Mouse (Mus musculus): ENCODE measurements around the gene Kl. TPM values are rescaled to one million over a fixed set of nuclear protein-coding genes. Genes with fewer than 3 reads are reported as not detected.
A peak's percentile ranks its signal among the peaks of the same experiment; 100 is the strongest.

Gene Kl
- total RNA-seq (2021): under 1 TPM; 0.38 to 0.43 TPM
- long read RNA-seq, experiment 1, partial matches to known transcripts: 0 of 2 reads
- long read RNA-seq, experiment 1, other reads (novel, unspliced or antisense): 2 of 2 reads
- long read RNA-seq, experiment 2: 0 reads

- DNase-seq (ENCODE audit: low spot score): no peak
Measured at GRCm38 (mm10) chr5:150952328-150952668, at the start of gene Kl. TSS of gene Kl (plus strand) at chr5:150952607.

DNA sequence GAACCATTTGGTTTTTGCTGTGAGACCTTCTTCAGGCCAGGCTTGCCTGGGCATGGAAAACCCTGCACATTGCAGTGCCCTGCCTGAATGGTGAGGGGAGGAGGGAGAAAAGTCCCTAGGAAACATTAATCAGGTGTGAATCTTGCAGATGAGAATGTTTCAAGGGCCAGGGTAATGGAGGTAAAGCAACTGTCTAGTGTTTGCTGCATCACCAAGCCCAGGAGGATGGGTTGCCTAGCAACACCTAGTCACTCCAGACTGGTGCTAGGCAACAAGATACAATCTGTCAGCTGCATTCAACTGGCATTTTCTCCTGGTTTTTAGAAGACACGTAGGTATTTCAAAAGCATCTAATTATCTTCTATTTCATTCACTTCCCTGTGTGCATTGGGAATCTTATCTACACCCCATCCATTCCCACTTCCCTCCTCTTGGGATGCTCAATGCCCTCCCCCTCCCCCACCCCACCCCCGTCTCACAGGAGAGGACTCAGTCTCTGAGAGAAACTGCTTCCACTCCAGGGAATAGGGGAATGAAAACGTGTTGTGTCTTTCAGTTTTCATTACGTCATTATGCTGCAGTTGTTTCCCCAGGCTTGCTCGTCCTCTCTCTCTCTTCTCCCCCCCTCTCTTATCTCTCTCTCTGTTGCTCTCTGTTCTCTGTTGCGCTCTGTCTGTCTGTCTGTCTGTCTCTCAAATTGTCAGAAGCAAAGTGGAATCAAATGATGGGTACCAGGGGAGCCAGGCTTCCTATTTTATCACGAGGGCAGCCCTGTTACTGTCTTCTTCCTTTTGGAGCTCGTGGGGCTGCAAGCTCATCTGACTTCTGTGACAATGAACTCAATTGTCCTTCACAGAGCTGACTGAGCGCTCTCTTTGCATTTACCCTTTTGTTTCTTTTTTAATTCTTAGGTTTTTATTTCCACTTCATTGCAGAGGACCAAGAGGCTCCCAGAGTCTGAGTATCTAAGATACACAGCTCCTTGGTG lies 46.1 kb upstream of the Kl start:
- DNase-seq (ENCODE audit: low spot score): no peak

DNA sequence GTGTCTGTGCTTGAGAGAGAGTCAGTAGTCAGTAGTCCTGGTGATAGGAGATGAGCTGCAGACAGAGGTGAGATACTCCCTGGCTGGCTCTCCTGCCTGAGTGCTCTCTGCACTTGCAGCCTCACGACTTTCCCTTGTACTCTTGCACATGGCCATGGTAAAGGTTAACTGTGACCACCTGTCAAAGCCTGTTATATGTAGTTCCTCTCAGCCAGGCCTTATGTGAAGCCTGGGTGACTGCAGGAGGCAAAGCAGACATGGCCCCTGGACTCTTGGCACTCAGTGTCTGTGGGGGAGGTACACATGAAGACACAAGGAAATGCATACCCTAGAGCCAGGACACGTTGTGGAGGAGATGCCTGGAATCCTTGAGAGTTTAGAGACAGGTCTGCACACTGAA lies 40.3 kb upstream of the Kl start:
- DNase-seq (ENCODE audit: low spot score): no peak

DNA sequence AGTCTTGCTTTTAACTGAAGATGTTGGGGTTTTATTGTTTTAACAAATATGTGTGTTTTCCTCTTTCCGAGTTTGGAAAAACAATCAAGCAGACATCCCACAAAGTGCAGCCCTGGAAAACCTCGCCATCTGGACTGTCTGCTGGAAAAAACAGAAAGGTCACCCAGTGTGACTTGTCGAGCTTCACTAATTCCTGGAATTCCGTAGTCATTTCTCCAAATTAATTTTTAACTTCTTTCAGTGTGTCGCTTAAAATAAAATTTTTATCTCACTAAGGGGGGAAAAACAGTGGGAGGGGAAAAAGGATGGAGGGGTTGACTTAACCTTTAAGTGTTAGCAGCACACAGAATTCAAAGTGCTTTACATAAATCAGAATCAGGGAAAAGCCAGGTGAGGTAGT lies 39.8 kb upstream of the Kl start:
- no peak for DNase-seq (ENCODE audit: low spot score)

GRCm38 (mm10) chr5:150915080-150916055 lies 37.0 kb upstream of the Kl start:
- DNase-seq (ENCODE audit: low spot score): peak; percentile 68

DNA sequence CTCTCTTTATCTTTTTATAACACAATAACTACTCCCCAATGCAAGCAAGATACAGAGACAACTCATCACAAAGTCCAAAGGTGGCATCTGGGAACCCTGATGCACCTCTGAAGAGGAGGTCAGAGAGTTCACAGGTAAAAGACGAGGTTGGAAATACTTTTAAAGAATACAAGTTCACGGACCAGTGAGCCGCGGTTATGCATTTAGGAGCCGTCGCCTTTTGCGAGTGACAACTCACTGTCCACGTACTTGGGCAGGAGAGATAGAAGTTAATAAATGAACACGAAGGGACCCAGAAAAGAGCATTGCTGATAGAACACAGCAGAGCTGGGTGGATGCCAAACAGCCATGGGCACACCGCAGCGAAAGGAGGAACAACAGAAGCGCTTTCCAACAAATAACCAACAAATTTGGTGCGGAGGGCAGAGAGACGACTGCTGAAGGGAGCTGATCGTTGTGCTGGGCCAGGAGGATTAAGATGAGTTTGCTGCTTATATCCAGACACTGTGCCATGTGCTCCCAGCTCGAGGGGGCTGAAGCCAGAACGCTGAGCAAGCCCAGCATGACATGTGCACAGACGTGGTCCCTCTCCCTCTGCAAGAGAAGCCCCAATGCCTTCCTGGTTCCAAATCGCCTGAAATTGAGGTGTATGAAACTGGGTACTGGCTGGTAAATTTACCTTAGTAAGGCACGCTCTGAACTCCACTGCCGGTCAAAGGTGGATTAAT lies 35.1 kb upstream of the Kl start:
- no peak for DNase-seq (ENCODE audit: low spot score)

- no peak for DNase-seq (ENCODE audit: low spot score)
Measured at GRCm38 (mm10) chr5:150918599-150918998, 33.8 kb upstream of the Kl start.

- DNase-seq (ENCODE audit: low spot score): no peak
Measured at GRCm38 (mm10) chr5:150919269-150919668, 33.1 kb upstream of the Kl start.

- no peak for DNase-seq (ENCODE audit: low spot score)
Measured at GRCm38 (mm10) chr5:150919961-150920360, 32.4 kb upstream of the Kl start.

- no peak for DNase-seq (ENCODE audit: low spot score)
Measured at GRCm38 (mm10) chr5:150929406-150929805, 23.0 kb upstream of the Kl start.

DNA sequence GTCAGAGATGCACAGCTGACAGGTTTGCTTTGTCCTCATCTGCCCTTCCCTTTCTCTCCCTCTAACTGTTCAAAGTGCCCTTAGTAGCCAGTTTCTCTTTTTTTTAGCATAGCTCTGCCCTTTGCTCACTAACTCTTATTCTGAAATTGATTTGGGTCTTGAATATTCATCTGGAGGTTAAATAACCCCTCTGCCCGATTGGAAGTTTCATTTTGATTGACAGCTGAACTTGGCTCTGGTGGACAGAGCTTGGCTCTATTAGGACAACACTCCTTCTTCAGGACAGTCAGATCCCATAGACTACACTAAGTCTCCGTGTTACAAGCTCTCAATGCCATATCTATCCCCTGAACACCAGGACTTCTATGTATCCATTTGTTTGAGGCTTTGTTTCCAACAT lies 19.8 kb upstream of the Kl start:
- no peak for DNase-seq (ENCODE audit: low spot score)

- no peak for DNase-seq (ENCODE audit: low spot score)
Measured at GRCm38 (mm10) chr5:150936213-150936612, 16.2 kb upstream of the Kl start.

DNA sequence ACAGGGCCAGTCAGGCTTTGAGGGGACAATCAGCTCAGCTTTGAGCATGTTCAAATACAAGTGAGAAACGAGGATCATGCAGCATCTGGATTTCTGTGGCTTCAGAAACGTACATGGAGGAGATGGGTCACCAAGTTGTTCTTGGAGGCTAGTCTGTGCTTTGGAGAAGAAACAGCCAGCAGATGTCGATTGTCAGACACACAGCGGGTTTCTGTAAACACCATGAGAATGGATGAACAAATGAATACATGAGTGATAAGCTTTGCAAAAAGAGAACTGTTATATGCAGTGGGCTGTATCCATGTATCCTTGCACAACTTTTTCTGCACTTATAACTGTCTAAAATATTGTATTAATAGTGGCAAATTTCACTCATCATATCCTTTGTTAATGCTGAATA lies 15.6 kb upstream of the Kl start:
- DNase-seq (ENCODE audit: low spot score): no peak

DNA sequence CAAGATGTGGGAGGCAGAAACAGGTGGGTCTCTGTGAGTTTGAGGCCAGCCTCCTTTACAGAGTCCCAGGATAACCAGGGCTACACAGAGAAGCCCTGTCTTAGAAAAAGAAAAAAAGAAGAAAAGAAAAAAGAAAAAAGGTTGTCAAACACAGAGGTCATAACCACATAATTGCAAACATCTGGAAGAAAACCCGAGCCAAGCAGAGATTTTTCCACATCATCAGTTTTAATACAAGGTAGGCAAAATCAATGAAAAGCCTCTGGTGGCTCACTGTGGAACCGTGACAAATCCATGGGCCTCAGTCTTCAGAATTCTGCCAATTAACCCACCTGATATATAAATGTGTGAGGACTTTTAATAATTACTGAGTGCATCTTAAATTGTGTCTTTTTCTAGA lies 14.9 kb upstream of the Kl start:
- DNase-seq (ENCODE audit: low spot score): peak; percentile 24

DNA sequence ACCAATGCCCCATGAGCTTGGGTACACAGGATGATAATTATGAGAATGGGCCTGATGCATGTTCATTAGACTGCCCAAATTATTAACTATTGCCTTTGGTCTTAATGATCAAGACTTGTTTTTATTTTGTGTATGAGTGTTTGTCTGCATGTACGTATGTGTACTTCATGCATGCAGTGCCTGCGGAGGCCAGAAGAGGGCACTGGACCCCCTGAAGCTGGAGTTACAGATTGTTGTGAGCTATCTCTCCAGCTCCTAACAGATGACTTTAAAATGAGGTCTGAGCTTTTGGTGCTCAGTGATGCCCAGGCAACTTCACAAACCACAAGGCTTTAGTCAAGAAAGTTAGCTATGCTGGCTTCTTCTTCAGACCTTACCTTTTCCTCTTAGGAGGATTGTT lies 6.8 kb upstream of the Kl start:
- DNase-seq (ENCODE audit: low spot score): no peak

DNA sequence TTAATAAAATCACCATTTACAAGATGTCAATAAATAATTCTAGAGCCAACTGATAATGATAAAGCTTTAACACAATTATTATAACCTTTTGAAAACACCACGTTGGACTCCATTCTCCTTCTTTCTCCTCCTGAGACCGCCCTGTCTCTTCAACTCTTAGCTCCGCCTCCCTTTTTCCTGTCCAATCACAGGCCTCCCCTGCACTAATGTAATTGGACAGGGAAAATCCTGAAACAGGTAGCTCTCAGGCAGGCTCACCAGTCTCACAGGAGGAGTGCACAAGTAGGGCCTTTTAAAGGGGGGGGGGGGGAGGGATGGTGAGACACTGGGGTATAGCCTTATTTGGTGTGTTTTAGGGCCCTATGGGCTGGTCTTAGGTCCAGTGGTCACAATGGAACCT lies 3.3 kb upstream of the Kl start:
- no peak for DNase-seq (ENCODE audit: low spot score)

DNA sequence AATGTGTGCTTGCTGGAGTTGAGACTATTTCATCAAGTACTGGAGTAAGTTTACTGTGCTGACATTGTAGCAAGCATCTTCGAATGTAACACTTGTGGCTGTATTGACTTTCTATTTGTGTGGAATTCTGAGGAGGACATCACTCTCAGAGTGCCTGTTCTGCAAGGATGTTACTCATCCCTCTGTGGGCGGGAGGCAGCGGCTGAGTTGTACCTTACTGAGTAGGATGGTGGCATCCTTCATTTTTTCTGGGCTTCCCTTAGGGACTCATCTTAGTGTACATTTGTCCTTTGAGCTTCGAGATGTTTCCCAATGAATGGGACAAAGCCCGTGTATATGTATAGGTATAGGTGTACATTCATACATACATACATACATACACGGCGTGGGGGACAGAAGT lies 1.1 kb upstream of the Kl start:
- DNase-seq (ENCODE audit: low spot score): no peak

GRCm38 (mm10) chr5:150952669-150953521 lies 488 bp downstream of the Kl start:
- DNase-seq (ENCODE audit: low spot score): peak; percentile 19

GRCm38 (mm10) chr5:150954791-150955190 lies 2.4 kb downstream of the Kl start:
- DNase-seq (ENCODE audit: low spot score): no peak

DNA sequence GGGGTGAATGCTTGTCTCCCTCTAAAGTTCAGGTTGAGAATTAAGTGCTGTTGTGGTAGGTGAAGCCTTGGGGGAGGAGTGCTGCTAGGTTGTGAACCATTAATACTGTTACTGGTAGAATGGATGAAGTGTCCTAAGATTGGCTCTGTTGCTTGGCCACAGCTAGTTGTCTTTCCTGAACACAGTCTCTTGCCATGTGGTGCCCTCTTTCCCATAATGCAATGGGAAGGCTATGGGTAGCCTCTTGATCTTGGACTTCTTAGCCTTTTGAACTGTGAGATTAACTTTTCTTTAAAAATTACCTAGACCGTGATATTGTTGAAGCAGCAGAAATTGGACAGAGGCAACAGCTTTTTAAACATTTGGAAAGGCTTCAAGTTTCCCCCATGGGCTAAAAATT lies 7.5 kb downstream of the Kl start:
- DNase-seq (ENCODE audit: low spot score): no peak
